Mouse (Mus musculus) limb, embryonic 11.5 days (tissue): Measurements from ENCODE around the gene Ccdc155. TPM values are rescaled to one million over a fixed set of nuclear protein-coding genes. Genes with fewer than 3 reads are reported as not detected.

Experiments used
- ATAC-seq: fragments of 200-750 bp; cut with Nextera tagmentation; 2 replicates; pipeline ENCODE4 v1.8.0; 2017; ENCODE audit warnings: low read depth; ENCODE audit not compliant: insufficient number of reproducible peaks, low FRiP score, low TSS enrichment
- DNase-seq: peaks from one replicate; pipeline ENCODE4 v3.0.0-alpha.2; 2015; ENCODE audit warnings: low spot score
- H3K27ac ChIP-seq: fragments of 300-500 bp; sonication (generic); replicated peaks from 2 replicates; pipeline ENCODE4 v1.5.1; 2014; ENCODE audit warnings: low read depth, mild to moderate bottlenecking, low read length
- H3K27me3 ChIP-seq: fragments of 300-500 bp; sonication (generic); 2 replicates; pipeline ENCODE4 v1.6.1; 2014; ENCODE audit warnings: mild to moderate bottlenecking, low read length, mixed read lengths; ENCODE audit not compliant: control insufficient read depth, insufficient read depth
- H3K36me3 ChIP-seq: fragments of 300-500 bp; sonication (generic); 2 replicates; pipeline ENCODE4 v1.6.1; 2014; ENCODE audit warnings: mild to moderate bottlenecking, low read length, moderate library complexity, mixed read lengths; ENCODE audit not compliant: control insufficient read depth, insufficient read depth
- H3K4me1 ChIP-seq: fragments of 300-500 bp; sonication (generic); 2 replicates; pipeline ENCODE4 v1.6.1; 2014; ENCODE audit warnings: low read length, mixed read lengths; ENCODE audit not compliant: control insufficient read depth, insufficient read depth
- H3K4me2 ChIP-seq: fragments of 300-500 bp; sonication (generic); 2 replicates; pipeline ENCODE4 v1.6.1; 2014; ENCODE audit warnings: low read depth, mild to moderate bottlenecking, moderate library complexity; ENCODE audit not compliant: severe bottlenecking
- H3K4me3 ChIP-seq: fragments of 300-500 bp; sonication (generic); 2 replicates; pipeline ENCODE4 v1.5.1; 2014; ENCODE audit warnings: low read depth, low read length
- H3K9ac ChIP-seq: fragments of 300-500 bp; sonication (generic); 2 replicates; pipeline ENCODE4 v1.6.1; 2014; ENCODE audit warnings: mild to moderate bottlenecking, low read length
- H3K9me3 ChIP-seq: fragments of 300-500 bp; sonication (generic); 2 replicates; pipeline ENCODE4 v1.6.1; 2016; ENCODE audit warnings: low read length; ENCODE audit not compliant: control insufficient read depth
- WGBS: fragments of 180-500 bp; shearing (Covaris S2); extraction: QIAGEN DNeasy Blood & Tissue Kit; methylation state at CpG from one replicate; pipeline ENCODE4 v1.1.7; 2014; 5-methylcytosine and 5-hydroxymethylcytosine counted together
- polyA plus RNA-seq: library from polyadenylated mRNA; unstranded; fragments of >200 nt; fragmentation: Nextera tagmentation; extraction: Ambion mirVana; gene quantifications from 2 replicates; pipeline ENCODE4 v1.2.1, GENCODE M21; 2014

Gene Ccdc155
- polyA plus RNA-seq, 1 experiment from 2014 or later = 0.41 TPM

DNA sequence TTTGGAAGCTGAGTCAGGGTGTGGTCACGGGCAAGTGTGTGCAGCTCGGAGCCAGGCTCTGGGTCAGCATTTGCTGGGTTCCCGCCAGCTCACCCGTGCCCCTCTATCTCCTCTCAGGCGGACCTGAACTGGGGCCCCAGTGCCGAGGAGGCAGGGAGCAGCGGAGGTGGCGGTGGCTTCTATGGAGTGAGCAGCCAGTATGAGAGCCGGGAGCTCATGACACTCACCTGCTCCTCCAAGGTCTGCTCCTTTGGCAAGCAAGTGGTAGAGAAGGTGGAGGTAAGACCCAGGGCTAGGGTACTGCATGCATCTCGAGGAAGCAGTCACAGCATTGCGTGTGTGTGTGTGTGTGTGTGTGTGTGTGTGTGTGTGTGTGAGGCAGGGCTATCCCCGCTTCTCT lies 26.5 kb upstream of the Ccdc155 start:
- 96% methylated on average over 12 of the region's 12 CpGs for WGBS

DNA sequence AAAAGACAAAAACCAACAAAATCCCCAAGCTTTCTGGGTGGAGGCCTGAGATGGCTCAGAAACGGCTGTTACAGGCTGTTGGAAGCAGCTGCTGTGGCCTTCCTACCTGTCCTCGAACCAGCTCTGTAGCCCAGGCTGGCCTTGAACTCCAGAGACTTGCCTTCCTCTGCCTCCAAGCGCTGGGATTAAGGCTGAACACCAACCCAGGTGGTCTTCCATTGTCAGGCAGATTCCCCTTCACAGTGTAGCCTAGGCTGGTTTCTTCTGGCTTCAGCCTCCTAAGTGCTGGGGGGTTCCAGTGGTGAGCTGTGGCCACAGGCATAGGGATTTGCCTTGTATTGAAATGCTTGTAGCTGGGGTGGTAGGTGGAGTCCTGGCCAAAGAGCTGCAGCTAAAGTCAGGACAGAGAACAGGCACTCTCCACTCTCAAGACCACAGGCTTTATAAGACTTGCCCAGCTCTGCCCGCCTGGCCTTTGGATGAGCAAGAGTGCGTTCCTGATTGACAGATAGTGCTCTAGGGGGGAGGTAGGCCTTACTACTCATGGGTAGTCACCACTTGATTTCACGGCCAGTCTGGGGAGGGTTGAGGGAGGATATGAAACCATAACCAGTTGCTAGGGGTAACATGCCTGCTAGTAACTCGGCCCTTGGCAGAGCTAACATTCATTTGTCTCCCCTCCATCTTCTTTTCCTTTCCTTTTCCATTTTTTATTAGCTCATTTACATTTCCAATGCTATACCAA lies 24.9 kb upstream of the Ccdc155 start:
- Histone ChIP-seq H3K27ac (no peak overlapping the region), H3K36me3 (peaks cover 60% of the 10 kb centered on the region), H3K4me3 (no peak overlapping the region), H3K4me1 (peaks cover 16% of the 10 kb centered on the region), H3K9me3 (no peaks in the 10 kb centered on the region), H3K4me2 (no peak overlapping the region), H3K9ac (no peak overlapping the region), H3K27me3 (no peaks in the 10 kb centered on the region)
- WGBS = 85% methylated on average over 7 of the region's 7 CpGs
- DNase-seq = no peak
- no peak for ATAC-seq

More for the DNA sequence above, 26.5 kb upstream of the Ccdc155 start:
- DNase-seq = no peak
- H3K4me3 ChIP-seq = no peak overlapping the region
- H3K27ac ChIP-seq = no peak overlapping the region
- no peak overlapping the region for H3K4me2 ChIP-seq
- peaks cover 49% of the 10 kb centered on the region for H3K36me3 ChIP-seq
- peaks cover 26% of the 10 kb centered on the region for H3K4me1 ChIP-seq
- no peak for ATAC-seq
- no peaks in the 10 kb centered on the region for H3K27me3 ChIP-seq
- H3K9me3 ChIP-seq = no peaks in the 10 kb centered on the region
- no peak overlapping the region for H3K9ac ChIP-seq

DNA sequence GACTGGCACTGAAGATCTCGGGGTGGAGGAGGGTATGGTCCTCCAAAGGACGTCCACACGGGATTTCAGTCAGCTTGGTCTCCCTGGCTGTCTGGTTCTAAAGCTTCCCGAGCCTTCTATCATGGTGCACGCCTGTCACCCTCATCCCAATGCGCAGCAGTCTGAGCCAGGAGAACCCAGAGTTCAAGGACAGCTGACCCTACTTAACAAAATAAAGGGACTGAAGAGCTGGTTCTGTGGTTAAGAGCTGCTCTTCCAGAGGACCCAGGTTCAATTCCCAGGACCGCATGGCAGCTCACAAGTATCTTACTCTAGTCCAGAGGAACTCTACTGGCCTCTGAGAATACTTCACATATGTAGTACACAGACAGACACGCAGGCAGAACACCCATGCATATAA lies 24.4 kb upstream of the Ccdc155 start:
- Histone ChIP-seq H3K27ac (no peak overlapping the region), H3K27me3 (no peaks in the 10 kb centered on the region), H3K4me3 (no peak overlapping the region), H3K9ac (no peak overlapping the region), H3K9me3 (no peaks in the 10 kb centered on the region), H3K4me2 (no peak overlapping the region), H3K4me1 (peaks cover 11% of the 10 kb centered on the region), H3K36me3 (peaks cover 63% of the 10 kb centered on the region)
- ATAC-seq (no peak), DNase-seq (no peak)
- 97% methylated on average over 8 of the region's 8 CpGs for WGBS

DNA sequence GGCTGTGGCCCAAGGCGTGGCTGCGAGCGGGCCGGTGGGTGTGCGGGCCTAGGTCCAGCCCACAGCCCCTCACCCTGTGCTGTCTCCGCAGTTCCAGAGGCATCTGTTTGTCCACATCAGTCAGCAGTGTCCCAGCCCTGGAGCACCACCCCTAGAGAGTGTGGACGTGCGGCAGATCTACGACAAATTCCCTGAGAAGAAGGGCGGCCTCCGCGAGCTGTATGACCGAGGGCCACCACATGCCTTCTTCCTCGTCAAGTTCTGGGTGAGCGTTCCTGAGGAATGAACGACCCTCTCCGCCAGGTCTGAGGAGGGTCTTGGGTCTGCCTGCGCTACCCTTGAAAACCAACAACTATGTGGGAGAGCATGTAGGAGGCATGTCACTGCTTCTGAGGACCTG lies 23.9 kb upstream of the Ccdc155 start:
- Histone ChIP-seq H3K4me3 (no peak overlapping the region), H3K27ac (no peak overlapping the region), H3K27me3 (no peaks in the 10 kb centered on the region), H3K9ac (no peak overlapping the region), H3K36me3 (peaks cover 66% of the 10 kb centered on the region), H3K9me3 (no peaks in the 10 kb centered on the region), H3K4me1 (peaks cover 8% of the 10 kb centered on the region; the same call in 1 of the 2 replicates), H3K4me2 (no peak overlapping the region)
- peak; percentile 20 for DNase-seq
- ATAC-seq = no peak
- WGBS = 96% methylated on average over 18 of the region's 18 CpGs

DNA sequence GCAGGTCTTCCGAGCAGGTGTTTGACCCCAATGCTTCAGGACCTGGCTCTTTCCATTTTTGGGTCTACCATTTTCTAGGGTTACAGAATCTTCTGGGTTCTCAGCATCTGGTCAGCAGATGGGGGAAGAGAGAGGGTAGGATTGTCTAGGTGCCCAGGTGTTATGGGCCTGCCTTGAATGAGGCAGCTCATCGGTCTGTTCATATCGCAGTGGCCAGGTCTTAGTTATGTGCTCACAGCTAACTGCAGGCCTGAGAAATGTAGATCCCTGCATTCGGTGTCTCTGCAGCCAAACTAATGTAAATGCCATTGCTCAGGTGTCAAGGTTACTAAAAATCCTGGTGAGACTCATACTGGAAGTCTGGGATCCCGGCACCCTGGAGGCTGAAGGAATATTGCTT lies 21.7 kb upstream of the Ccdc155 start:
- Histone ChIP-seq H3K27ac (no peak overlapping the region), H3K4me1 (no peaks in the 10 kb centered on the region), H3K9me3 (no peaks in the 10 kb centered on the region), H3K4me3 (no peak overlapping the region), H3K4me2 (no peak overlapping the region), H3K9ac (no peak overlapping the region), H3K36me3 (peaks cover 64% of the 10 kb centered on the region), H3K27me3 (no peaks in the 10 kb centered on the region)
- WGBS = 95% methylated on average over 5 of the region's 5 CpGs
- DNase-seq = no peak
- no peak for ATAC-seq

DNA sequence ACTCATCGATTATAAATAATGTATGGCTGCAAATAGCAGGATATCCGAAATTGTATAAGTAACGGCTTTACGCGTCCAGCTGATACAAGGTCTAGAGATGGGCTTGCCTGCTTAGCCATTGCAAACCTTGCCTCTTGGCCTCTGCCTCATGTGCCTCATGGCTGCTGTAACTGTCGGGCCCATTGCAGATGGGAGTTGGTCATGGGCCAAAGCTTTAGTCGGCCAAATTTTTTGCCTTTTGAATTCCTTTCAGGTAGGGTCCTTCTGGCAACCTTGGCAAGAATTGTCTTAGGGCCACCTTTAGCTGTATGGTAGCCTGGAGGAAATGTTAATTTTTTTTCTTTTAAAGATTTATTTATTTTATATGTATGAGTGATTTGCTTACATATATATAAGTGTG lies 20.1 kb upstream of the Ccdc155 start:
- Histone ChIP-seq H3K9ac (no peak overlapping the region), H3K9me3 (no peaks in the 10 kb centered on the region), H3K27me3 (no peaks in the 10 kb centered on the region), H3K4me1 (no peaks in the 10 kb centered on the region), H3K4me3 (no peak overlapping the region), H3K4me2 (no peak overlapping the region), H3K36me3 (peaks cover 69% of the 10 kb centered on the region), H3K27ac (no peak overlapping the region)
- no peak for ATAC-seq
- no peak for DNase-seq
- WGBS = 93% methylated on average over 7 of the region's 7 CpGs

DNA sequence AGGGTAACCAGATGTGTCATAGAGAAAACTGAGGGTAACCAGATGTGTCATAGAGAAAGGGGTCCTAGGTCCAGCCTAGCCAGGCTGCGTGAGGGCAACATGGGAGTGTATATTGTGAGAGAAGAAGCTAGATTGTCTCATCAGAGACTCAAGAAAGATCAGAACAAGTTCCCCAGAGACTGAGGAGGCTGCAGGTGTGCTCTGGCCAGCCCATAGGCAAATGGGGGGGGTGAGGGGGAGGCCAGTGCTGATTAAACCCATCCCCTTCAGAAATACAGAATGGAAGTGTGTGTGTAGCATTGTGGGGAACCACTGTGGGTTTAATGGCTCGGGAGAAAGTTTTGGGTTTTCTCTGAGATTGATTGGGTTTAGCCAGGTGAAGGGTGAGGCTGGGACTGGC lies 17.0 kb upstream of the Ccdc155 start:
- no peak overlapping the region for H3K27ac ChIP-seq
- no peak for ATAC-seq
- H3K9me3 ChIP-seq = no peaks in the 10 kb centered on the region
- WGBS = 89% methylated on average over 2 of the region's 2 CpGs
- no peaks in the 10 kb centered on the region for H3K27me3 ChIP-seq
- peaks cover 61% of the 10 kb centered on the region for H3K36me3 ChIP-seq
- H3K4me1 ChIP-seq = peaks cover 17% of the 10 kb centered on the region
- H3K9ac ChIP-seq = no peak overlapping the region
- H3K4me3 ChIP-seq = no peak overlapping the region
- H3K4me2 ChIP-seq = no peak overlapping the region
- DNase-seq = no peak

DNA sequence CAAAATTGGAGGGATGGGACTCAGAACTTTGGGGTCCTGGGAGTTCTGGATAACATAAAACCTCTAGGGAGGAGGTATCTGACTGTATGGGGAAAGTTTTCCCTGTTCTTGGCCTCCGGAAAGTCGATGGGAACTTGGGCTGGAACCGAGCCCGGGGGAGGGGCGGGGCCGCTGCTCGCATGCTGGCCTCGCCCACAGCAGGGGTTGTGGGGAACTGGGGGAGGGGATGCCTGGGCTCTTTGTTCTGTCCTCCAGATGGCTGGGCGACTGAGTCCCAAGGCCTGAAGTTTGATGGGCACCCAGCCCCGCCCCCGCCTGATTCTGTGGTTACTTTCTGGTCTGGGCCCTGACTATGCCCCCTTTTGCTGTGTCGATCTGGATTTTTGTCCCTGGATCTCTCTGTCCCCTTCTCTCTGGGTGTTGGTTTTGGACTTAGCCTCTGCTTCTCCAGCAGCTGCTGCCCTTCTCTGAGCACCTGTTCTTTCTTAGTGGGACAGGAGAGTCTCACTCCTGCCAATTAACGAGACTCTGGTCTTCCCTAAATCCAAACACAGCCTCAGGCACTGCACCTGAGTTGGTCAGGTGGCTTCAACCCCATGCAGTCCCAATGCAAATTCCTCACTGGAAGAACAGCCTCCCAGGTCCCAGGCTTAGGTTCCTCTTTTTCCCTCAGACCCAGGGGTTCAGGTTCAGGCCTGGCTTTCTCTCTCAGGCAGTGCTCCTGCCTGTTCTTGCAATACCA lies 11.9 kb upstream of the Ccdc155 start:
- Histone ChIP-seq H3K4me3 (peak overlapping the region; percentile 69), H3K9ac (peak overlapping the region; percentile 100), H3K36me3 (peaks cover 31% of the 10 kb centered on the region), H3K9me3 (no peaks in the 10 kb centered on the region), H3K4me1 (peaks cover 21% of the 10 kb centered on the region), H3K27ac (peak overlapping the region; percentile 96), H3K27me3 (peaks cover 9% of the 10 kb centered on the region), H3K4me2 (peak overlapping the region; percentile 93)
- ATAC-seq = peak; percentile 78
- under 1% methylated on average over 13 of the region's 13 CpGs for WGBS
- peak; percentile 96 for DNase-seq
